Mouse (Mus musculus) induced T-regulatory cell, adult 2 months (primary cell): ENCODE measurements around the gene Prima1.

Experiments
- DNase-seq: peaks from one replicate; pipeline ENCODE4 v3.0.0-alpha.2; 2012; ENCODE audit warnings: low read depth

Gene Prima1

DNA sequence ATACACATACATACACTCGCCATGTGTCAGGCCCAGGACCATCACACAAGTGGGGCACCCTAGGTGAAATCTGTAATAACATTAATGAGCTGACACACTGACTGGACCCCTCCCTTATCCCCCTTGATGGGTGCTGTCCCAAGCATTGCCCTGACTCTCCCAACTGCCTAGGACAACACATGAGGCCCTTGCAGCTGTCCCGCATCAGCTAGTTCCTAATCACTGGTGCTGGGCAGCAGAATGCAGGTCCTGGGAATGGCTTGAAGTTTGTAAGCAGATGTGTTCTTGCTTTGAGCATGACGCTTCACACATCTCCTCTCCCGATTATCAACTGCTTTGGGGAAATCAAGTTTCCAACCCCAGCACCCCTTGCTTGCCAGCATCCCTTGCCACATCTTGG is 15.8 kb downstream of the Prima1 start:
- no peak for DNase-seq

DNA sequence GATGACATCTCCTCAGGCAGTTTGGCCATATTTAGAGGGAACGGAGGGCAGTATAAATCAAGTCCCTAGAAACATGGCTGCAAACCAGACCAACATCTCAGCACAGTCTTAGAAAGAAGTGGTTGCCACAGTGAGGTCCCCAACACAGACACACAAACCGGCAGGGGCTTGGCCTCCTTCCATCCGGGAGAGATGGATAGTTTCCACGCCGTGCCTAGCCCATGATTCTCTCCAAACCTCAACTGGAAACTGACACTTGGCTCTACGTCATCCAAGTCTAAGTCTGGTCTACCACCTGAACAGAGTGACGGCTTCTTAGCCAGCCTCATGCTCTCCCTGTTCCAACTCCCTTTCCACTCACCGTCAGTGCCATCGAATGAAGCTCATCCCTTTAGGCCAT is 18.3 kb downstream of the Prima1 start:
- DNase-seq: no peak

DNA sequence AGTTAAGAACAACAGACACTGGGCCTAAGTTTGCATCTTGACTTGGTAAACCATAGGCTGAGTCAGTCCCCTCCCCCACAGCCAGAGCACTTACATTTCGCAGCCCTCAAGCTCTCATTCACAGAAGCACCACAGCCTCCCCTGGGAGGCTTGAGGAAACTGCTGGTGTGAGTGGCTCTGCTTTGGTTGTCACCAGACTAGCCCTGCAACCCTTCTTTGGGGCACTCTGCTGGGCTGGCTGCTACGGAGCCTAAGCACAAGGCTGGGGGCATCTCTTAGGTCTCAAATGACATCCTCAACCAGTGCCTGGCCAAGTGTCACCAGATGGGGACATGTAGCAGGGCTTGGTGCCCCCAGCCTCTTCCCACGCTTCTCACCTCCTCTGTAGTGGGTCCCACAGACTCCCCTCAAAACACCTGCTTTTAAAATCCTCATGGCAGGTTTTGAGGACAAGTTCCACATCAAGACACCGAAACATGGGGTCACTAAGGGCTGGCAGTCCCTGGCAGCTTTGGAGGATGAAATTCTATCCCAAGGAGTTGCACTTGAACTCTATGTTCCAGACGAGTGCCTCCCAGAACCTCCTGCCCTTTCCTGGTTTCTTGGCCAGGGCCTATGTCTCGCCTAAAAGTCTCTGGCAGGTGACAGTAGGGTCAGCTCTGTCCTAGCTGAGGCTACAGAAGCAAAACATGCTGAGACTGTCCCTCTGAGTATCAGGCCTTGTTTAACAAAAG is 25.9 kb downstream of the Prima1 start:
- DNase-seq: no peak

DNA sequence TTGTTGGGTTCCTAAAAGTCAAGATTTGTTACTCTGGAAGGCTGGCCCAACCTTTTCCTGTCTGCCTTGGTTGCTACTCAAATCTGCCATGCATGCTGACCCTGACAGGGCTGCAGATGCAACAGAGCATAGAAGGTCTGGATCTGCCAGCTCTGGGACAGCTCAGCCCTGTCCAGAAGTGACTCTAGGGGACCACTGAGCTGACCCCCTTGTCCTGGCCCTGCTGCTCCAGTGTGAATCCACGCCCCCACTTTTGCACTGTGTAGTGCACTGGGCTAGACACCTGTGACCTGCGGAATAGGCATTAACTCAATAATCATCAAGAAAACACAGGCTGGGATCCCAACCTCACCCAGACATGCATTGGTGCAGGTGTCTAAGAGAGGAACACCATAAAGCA is 27.2 kb downstream of the Prima1 start:
- DNase-seq: no peak

DNA sequence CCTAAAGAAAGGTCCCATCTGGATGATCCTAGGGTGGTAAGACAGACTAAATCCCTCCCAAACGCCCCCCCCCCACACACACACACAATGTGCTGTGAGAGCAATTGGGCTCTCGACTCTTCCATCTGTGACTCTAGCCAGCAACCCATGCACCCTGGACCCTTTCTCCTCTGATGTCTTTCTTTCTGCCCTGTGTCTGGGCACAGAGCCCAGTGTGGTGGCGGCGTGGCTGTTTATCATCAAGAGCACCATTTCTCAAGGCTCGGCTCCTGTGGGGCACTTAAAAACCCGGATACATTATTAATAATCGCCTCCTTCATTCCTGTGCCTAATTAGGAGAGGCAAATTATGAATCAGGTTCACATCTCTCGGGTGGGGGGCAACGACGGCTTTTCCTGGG is 27.7 kb downstream of the Prima1 start:
- DNase-seq: no peak

DNA sequence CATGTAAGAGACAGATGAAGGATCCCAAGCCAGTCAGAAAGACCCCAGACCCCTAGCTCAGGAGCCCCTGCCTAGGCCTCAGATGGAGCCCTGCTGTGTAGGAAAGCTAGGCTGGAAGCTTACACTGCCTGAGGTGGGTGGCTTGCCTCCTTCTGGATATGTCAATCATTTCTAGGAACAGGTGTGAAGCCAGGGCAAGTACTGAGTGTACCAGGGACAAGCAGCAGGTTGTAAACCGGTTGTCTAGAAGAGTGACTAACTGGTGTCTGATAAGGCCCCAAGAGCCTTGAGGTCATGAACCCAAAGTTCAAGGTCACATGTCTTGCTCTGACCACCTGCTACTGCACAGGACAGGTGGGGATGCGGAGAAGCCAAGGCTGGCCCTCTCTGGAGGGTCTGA is 28.4 kb downstream of the Prima1 start:
- DNase-seq: no peak

DNA sequence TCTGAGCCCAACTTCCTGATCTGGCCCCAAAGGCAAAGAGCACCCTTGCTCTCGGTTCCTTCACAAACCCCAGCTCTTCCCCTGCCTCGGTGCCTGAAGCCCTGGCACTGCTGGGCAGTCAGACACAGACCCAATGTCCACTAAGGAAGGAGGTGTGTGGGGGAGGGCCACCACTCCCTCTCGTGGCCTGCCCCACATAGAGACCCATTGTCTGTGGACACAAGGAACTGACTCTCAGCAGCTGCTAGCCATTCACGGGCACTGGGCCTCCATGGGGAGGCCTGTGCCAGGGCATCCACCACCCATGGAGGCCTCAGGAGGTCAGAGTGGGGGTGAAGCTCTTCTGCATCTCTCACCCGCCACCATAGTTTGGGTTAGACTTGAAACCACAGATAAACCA is 30.9 kb downstream of the Prima1 start:
- DNase-seq: no peak

DNA sequence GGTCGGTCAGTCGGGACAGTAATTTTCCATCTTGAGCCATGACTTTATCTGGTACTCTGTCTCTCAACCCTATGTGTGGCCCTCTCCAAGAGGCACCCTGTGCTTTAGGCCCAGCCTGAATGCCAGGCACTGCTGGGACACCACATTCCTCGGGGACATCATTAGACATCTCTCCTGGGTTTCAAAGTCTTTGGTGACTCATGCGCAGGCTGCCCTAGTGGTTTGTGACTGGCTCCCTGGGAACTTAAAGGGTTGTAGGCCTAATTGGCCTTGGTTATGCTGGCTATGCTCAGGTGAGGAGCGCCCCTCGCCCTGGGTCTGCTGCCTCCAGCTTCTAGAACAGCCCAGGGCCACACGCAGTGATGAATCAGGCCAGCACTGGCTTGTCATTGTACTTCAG is 32.4 kb downstream of the Prima1 start:
- DNase-seq: no peak

DNA sequence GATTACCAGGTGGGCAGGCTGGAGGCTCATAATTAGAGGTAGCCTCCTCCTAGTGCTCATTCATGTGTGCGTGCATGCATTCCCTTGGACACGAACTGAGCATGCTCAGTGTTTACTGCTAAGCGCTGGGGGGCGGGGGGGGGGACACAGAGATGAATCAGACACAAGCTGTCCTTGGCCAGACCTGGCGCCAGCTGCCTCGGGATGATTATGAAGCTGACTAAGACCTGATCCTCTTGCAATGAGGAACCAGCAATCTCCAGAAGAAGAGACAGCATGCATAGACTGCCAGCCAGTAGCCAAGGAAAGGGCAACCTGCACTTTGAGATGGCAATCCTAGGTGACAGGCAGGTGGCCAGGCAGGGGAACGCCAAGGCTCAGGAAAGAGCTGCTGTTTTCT is 36.4 kb downstream of the Prima1 start:
- no peak for DNase-seq

DNA sequence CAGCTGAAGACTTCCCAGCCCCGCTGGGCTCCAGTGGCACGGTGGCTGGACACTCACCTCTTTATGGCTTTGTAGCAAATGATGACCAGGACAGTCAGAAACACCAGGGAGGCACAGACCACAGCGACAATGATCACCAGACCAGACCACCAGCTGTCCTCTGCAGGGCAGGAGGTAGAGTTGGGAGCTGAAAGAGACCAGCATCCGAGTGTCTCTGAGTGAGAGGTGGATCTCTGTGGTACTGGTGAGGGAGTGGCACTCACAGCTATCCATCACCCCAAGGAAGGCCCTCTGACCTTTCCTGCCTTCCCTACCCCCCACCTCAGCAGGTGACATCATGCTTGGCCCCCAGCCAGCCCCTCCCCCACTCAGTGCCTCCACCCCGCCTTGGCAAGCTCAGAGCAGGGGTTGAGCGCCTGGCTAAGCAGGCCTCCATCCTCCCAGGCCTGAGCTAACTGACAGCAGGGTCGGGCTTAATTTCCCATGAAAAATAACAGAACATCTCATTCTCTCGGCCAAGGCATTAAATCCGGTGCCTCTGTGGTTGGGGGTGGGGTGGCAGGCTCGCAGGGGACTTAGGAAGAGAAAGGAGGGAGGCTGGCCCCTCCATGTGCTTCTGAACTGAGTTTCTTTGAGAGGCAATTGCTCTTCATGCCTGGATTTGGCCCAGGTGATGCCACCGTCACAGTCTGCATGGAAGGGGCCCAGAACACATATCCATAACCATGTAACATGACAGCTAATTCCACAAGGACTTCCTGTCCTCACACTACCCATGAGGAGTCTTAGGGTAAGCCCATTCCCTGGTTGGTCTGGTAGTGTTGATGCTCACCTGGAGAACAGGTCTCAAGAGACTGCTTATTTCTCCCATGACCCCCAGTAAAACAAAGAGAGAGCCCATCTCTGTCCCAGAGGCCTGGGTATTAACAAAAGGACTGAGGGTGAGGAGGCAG is 39.1 kb downstream of the Prima1 start:
- DNase-seq: no peak

DNA sequence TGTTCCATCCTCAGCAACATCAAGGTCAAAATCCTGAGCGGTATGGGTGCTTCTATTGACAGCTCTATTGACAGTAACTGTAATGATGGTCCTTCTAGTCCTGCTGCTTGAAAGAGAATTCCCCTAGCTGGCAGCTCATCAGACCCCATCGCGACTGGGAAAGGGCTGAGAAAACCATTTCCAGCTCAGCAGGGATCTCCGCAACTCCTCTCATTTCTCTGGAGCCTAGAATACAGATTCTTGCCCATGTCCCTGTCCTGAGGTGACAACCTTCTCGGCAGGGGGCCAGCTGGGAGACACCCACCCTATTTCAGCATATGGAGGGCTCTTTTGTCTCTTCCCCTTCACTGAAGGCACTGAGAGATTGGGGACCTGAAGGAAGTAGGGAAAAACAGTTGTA is 49.0 kb downstream of the Prima1 start:
- DNase-seq: no peak

DNA sequence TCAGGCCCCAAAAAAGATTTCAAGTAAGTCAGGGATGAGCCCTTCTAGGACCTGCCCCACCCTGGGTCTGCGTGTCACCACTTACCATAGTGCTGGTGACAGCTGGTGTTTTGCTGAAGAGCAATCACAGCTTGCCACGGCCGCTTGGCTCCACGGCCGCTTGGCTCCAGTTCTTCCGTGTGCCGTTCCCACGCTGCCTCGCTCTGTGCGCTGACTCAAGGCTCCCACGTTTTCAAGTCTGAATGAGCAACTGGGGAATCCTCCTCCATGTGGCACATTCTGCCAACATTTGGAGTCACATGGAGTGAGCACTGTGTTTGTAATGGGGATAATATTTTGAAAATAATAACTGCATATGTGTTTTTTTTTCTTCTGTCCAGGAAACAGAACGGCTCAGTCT is 52.2 kb downstream of the Prima1 start:
- no peak for DNase-seq

DNA sequence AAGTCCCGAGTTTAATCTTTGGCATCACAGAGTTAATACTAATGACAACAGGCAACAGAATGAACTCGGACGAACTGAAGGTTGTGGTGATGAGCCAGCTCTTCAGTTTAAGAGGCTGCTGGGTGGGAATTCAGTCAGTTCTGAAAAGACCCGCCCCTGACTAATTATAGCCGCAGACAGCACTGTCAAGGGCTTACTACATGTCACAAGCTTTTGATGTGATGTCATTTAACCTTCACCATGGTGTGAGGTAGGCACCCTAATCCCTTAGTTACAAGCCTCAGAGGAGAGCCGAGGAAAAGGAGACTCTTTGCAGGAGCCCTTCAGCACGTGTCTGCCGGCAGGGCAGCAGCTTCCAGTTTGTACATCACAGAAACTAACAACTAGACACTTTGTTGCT is 53.7 kb downstream of the Prima1 start:
- no peak for DNase-seq

DNA sequence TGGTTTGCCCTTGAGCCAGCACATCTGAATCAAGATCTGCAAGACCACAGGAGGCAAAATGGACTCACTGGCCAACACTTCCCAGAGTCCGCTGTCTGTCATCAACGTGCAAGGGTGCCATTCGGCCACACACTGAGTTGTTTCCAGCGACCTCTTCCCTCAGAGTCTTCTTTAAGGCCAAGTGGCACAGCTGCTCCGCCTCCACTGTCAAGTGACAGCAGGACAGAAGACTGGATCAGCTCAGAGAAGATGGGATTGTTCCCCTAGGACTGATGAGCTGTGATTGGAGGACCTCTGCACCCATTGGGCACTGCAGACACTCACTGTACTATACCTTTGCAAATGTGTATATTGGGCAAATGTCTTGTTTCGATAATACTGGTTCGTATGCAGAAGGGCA is 54.9 kb downstream of the Prima1 start:
- DNase-seq: no peak

DNA sequence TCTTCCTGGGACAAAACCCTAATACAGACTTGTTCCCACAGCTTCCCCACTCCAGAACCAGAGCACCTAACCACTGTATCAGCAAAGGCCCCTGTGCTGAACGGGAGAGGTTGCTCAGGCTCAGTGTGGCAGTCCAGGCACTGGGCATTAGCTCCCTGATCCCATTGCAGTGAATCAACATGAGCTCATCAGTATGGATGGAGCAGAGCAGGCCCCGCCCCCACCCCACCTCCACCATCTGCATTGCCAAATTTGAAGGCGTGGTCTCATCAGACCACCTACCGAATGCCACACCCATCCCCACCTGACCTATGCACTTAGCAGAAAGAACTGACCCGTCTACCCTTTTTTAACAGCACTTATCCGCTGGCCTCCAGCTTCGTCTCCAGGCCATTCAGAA is 58.9 kb downstream of the Prima1 start:
- DNase-seq: no peak

DNA sequence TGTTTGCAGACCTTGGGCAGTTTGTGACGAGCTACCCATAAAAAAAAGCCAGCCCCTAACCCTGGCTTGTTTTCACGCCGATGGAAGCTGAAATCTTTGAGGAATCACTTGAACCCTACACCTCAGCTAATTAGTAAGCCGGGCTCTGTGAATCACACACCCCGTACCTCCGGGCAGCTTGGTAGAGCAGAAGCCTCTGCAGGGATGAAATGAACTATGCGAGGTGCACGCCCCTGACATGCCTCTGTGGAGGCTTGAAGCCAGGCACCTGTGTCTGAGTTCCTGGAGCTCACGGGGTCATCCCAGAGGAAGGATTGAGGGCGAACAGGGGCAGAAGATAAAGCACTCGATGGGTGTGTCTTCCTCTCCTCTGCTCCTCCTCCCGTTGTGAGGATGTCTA is 73.1 kb downstream of the Prima1 start:
- DNase-seq: no peak

DNA sequence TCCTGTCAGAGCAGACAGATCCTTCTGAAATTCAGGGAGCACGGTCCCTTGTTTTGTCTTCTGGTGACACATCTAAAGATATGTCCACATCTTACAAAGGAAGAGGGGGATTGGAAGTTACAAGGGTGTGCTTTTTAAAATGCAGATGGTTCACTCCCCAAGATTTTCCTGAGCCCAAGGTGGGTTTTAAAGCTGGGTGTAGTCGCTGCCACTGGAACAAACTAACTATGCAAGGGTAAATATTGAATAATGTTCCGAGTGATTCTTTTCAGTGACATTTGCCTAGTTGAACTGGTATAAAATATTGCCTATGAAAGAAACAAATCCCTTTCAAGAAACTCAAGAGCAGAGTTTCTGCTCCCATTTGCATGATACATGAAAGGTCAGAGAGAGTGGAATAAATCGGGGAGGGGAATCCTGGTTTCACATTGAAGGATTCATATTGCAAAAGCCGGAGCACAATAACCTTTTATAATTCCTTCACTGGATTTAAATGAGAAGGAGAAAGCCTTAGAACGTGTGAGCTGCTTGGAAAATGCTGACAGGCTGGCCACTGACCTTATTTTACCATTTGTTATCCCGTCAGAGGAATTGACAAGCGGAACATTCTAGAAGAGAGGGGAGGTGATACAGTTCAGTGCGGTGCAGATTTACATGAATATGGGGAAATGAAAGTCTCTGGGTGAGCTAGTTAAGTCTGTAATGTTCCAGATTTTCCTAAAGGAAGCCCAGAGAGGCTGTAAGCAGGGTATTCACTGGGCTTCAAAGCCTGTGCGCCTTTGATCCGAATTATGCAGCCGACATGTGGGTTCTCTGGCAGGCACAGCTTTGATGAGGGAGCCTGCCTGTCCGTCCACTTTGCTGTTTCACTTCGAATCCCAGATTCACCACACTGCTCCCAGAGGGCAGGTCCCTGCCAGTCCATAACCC is 77.6 kb downstream of the Prima1 start:
- DNase-seq: no peak

DNA sequence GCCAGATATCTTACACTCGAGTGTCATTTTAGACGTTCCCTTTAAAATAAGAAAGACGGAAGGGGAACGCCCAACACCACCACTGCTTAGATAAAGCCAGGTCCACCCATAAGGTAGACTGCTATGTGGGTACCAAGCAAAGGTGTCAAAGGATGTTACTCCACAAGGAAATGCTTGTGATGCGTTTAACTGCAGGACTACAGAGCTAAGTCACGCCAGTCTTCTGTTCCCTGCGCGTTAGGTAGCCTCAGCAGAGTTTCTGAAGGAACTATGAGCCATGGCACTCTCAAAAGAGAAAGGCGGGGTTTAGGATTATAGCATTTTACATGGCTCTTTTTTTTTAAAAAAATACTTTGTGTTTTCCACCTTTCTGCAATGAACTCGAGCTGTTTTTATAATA is 78.4 kb downstream of the Prima1 start:
- DNase-seq: no peak

DNA sequence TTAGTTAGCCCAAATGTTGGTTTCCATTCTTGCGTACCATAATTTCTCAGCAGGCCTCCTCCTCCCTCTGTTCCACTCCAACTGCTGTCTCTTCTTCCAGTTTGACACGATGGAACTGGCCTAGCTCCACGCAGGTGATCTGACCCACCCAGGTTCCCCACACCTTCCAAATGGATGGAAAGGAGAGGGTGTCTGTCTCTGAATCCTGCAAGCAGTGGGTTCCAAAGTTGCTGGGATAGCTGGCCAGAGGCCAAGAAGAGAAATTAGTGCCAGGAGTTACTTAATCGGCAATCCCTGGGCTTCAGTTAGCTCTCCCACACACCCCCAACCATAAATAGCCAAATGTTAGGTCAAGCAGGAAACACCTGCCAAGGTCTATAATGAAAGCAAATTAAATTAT is 81.2 kb downstream of the Prima1 start:
- no peak for DNase-seq

DNA sequence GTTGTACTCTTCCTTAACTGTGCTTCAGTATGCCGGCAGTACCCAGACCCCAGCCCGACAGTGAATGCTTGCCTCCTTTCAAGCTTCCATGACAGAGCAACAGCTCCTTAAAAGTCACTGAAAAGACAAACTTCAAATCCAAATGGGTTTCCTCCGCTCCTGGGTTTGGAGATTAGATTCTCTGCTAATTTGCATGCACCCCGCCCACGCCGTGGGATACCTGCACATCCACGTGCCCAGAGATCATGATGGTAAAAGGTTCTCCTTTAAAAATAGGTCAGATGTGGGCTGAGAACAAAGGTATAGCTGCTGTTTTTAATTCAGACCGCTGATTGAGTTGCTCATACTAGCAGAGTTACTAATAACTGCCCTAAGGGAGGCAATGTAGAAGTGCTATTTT is 82.9 kb downstream of the Prima1 start:
- no peak for DNase-seq

DNA sequence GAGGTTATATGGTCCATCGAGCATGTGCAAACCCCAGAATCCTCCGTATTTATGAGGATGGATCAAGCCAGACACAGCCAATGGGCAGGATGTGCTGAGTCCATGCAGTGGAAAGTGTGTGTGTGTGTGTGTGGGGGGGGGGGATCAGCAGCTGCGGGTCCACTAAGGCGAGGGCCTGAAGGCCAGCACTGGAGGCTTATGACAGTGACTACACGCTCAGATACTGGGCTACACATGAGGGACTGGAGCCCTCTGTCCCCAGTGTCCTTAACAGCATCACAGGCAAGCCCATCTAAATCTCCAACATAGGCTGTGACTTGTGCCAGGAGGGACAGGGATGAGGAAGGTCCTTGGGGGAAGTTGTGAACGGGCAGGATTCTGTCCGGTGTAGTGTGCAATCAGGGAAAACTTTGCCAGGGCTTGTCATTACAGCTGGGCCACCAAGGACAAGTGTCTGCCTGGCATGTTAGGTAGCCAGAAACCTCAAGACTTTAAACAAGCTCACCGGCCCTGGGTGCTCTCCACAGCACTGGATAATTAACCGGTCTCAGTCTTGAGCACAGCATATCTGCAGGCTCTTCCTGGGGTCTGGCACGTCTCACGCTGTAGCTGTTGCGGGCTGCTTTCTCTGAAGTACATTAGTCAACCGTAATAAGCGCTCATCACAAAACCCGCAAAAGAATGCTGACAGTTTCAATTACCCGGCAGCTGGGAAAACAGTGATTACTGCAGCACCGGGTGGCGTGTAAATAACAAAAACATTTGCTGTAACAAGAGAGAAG is 84.6 kb downstream of the Prima1 start:
- no peak for DNase-seq

DNA sequence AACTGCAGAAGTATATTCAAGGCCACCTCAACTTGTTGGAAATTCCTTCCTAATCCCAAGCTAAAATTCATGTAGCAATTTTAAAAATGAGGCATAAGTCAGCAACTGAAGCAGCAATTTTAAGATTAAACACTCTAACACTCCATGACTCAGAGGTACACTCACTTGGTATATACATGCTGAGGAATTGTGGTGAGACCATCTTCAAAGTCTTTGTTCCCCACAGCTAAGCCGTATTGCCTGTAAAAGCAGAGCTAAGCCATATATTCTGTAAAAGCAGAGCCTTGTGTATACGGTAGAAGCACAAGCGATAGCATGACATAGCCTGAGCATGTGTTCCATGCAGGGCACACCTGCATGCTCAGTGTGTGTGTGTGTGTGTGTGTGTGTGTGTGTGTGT is 86.5 kb downstream of the Prima1 start:
- DNase-seq: no peak
